In genomic region chr15:98799396-98799795, GRCm38 (mm10) we compare ENCODE assay signal across 1 mouse cellular context.
TF ChIP-seq lines count a peak whose summit lies in the region.

No protein-coding gene starts in this region.

TF ChIP-seq in MEL, 35 proteins besides CTCF, POLR2A, EP300 and RAD21 (continued from another document):
- TF ChIP-seq MYC (IDR thresholded peaks at IDR 0.05; ENCODE audit: low read depth, low read length) (no peak), USF2 (IDR thresholded peaks at IDR 0.05; ENCODE audit: borderline replicate concordance in 1 of 2, insufficient read depth in 1 of 2, low read depth in 1 of 2, low read length in 2 of 2) (no peak), JUND (IDR thresholded peaks at IDR 0.05; ENCODE audit: low read depth, low read length) (no peak), ZNF384 (IDR thresholded peaks at IDR 0.05; ENCODE audit: low read depth, low read length) (0 out of 2 replicates have a peak, but pooled peaks have one; percentile 8), ZMIZ1 (IDR thresholded peaks at IDR 0.05; ENCODE audit: low read depth, low read length) (no peak), ETS1 (IDR thresholded peaks at IDR 0.05; ENCODE audit: low read depth, low read length) (no peak), MYB (IDR thresholded peaks at IDR 0.05; ENCODE audit: low read depth, low read length) (no peak), ELF1 (IDR thresholded peaks at IDR 0.05; ENCODE audit: low read depth, low read length) (no peak), MAFK (IDR thresholded peaks at IDR 0.05; ENCODE audit: borderline replicate concordance, low read depth, low read length) (no peak), MXI1 (IDR thresholded peaks at IDR 0.05; ENCODE audit: low read depth, low read length) (no peak), MAZ (IDR thresholded peaks at IDR 0.05; ENCODE audit: low read depth, low read length) (0 out of 2 replicates have a peak, but pooled peaks have one; percentile 32), CHD2 (IDR thresholded peaks at IDR 0.05; ENCODE audit: low read length) (no peak), ZKSCAN1 (IDR thresholded peaks at IDR 0.05; ENCODE audit: low read depth, low read length) (no peak), TCF12 (IDR thresholded peaks at IDR 0.05; ENCODE audit: low read depth, low read length) (0 out of 2 replicates have a peak, but pooled peaks have one; percentile 8), GATA1 (IDR thresholded peaks at IDR 0.05; ENCODE audit: low read depth, low read length) (no peak), MAX (IDR thresholded peaks at IDR 0.05; ENCODE audit: low read length) (no peak), BHLHE40 (IDR thresholded peaks at IDR 0.05; ENCODE audit: borderline replicate concordance, low read depth, low read length) (no peak), E2F4 (IDR thresholded peaks at IDR 0.05; ENCODE audit: borderline replicate concordance, low read depth, low read length) (no peak), GABPA (IDR thresholded peaks at IDR 0.05; ENCODE audit: low read depth, low read length) (no peak), MEF2A (IDR thresholded peaks at IDR 0.05; ENCODE audit: extremely low read depth, insufficient replicate concordance, low read depth, low read length, poor library complexity, severe bottlenecking) (no peak), USF1 (IDR thresholded peaks at IDR 0.05; ENCODE audit: low read depth, low read length) (no peak), ZC3H11A (IDR thresholded peaks at IDR 0.05; ENCODE audit: low read depth, low read length) (peak; percentile 47), RCOR1 (IDR thresholded peaks at IDR 0.05; ENCODE audit: low read depth, low read length) (no peak), SMC3 (IDR thresholded peaks at IDR 0.05; ENCODE audit: low read depth, low read length) (peak; percentile 89)
TF ChIP-seq in MEL: peak in this region for 6.
